Comparison of ENCODE assay signal across 17 mouse cellular contexts in the genomic region with DNA sequence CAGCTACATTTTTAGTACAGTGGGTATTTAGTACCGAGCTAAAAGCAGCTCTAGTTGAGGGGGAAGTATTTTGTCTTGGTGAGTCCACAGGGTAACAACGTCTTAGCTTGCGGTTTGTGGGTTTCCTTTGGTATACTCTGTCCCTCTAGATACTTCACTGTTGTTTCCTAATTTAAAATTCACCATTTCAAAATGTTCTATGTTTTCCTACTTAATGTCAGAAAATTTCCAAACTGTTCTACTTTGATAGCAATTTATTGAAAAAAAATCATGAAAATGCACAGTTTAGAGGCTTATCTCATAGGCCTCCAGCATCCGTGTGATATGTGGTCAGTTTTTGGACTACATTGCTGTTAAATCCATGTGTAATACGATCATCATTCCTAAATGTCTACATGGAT.
DNase-seq lines count a peak whose midpoint lies in the region; ATAC-seq lines count a peak whose summit lies in the region.
"Had no signal": no experiment of that assay in that cellular context is flagged by ENCODE, and none has a peak within 500 bp of the region (broad histone marks: within the 10 kb centered on the region; RNA-seq: fewer than 3 reads in every experiment).

No protein-coding gene starts in this region.

- H3K36me3 ChIP-seq in liver, embryonic 13.5 days: no peaks in the 10 kb centered on the region
- no peaks in the 10 kb centered on the region for H3K36me3 ChIP-seq in forebrain, embryonic 14.5 days (ENCODE audit: control insufficient read depth, insufficient read depth, low read length)
- no peaks in the 10 kb centered on the region for H3K36me3 ChIP-seq in midbrain, embryonic 10.5 days
- H3K36me3 ChIP-seq: embryonic facial prominence, embryonic 15.5 days; hindbrain, embryonic 15.5 days had no signal

- WGBS in liver, embryonic 13.5 days (ENCODE audit: insufficient replicate concordance): 14% methylated on average over 5 of the region's 5 CpGs
- 93% methylated on average over 5 of the region's 5 CpGs for WGBS in forebrain, embryonic 14.5 days
- 87% methylated on average over 5 of the region's 5 CpGs for WGBS in midbrain, embryonic 10.5 days

- peak; percentile 11 for DNase-seq in CD4-positive, CD25-positive, alpha-beta regulatory T cell, adult 2 months (ENCODE audit: low read depth, low spot score)
- DNase-seq in lung, postnatal 25 days (ENCODE audit: low spot score): peak; percentile 45
- DNase-seq in lung, postnatal 10 days: no peak
- no peak for DNase-seq in liver, embryonic 13.5 days
- no peak for DNase-seq in forebrain, embryonic 14.5 days (ENCODE audit: low spot score)
- no peak for DNase-seq in midbrain, embryonic 10.5 days (ENCODE audit: low spot score)
- DNase-seq: adrenal gland, postnatal 36 days; cerebellum, adult 9-11 months; left cerebral cortex, postnatal 4 days; lung, postnatal 4 days had no signal

- 0 out of 2 replicates have a peak overlapping the region, but pooled peaks have one; percentile 19 for H3K4me2 ChIP-seq in liver, embryonic 13.5 days
- H3K4me2 ChIP-seq in forebrain, embryonic 14.5 days (ENCODE audit: low read length): no peak overlapping the region
- H3K4me2 ChIP-seq: embryonic facial prominence, embryonic 15.5 days; heart, embryonic 11.5 days; hindbrain, embryonic 15.5 days had no signal

- H3K27ac ChIP-seq in liver, embryonic 13.5 days: no peak overlapping the region
- no peak overlapping the region for H3K27ac ChIP-seq in forebrain, embryonic 14.5 days (ENCODE audit: low read depth, low read length)
- no peak overlapping the region for H3K27ac ChIP-seq in midbrain, embryonic 10.5 days (replicated peaks)
- H3K27ac ChIP-seq: embryonic facial prominence, embryonic 15.5 days; hindbrain, embryonic 15.5 days; kidney, postnatal 0 days; stomach, postnatal 0 days had no signal

- peaks cover 4% of the 10 kb centered on the region; the same call in 1 of the 2 replicates for H3K4me1 ChIP-seq in liver, embryonic 13.5 days (replicated peaks)
- H3K4me1 ChIP-seq in forebrain, embryonic 14.5 days (ENCODE audit: control insufficient read depth, insufficient read depth, low read length): no peaks in the 10 kb centered on the region
- peaks cover 10% of the 10 kb centered on the region for H3K4me1 ChIP-seq in midbrain, embryonic 10.5 days
- H3K4me1 ChIP-seq: embryonic facial prominence, embryonic 15.5 days; hindbrain, embryonic 15.5 days had no signal

- H3K4me3 ChIP-seq in liver, embryonic 13.5 days (replicated peaks): no peak overlapping the region
- H3K4me3 ChIP-seq in forebrain, embryonic 14.5 days (ENCODE audit: low read depth, low read length): no peak overlapping the region
- H3K4me3 ChIP-seq in midbrain, embryonic 10.5 days: no peak overlapping the region
- H3K4me3 ChIP-seq: embryonic facial prominence, embryonic 15.5 days; hindbrain, embryonic 15.5 days had no signal

- no peak overlapping the region for H3K9ac ChIP-seq in liver, embryonic 13.5 days
- no peak overlapping the region for H3K9ac ChIP-seq in forebrain, embryonic 14.5 days (ENCODE audit: low read length)
- H3K9ac ChIP-seq: embryonic facial prominence, embryonic 15.5 days; hindbrain, embryonic 15.5 days had no signal

- no peaks in the 10 kb centered on the region for H3K9me3 ChIP-seq in liver, embryonic 13.5 days (replicated peaks)
- no peaks in the 10 kb centered on the region for H3K9me3 ChIP-seq in forebrain, embryonic 14.5 days (replicated peaks; ENCODE audit: control insufficient read depth, low read length)
- H3K9me3 ChIP-seq in midbrain, embryonic 10.5 days (replicated peaks): no peaks in the 10 kb centered on the region
- H3K9me3 ChIP-seq: embryonic facial prominence, embryonic 15.5 days; hindbrain, embryonic 15.5 days had no signal

- no peak for ATAC-seq in CD4-positive, CD25-positive, alpha-beta regulatory T cell, adult 4 months
- ATAC-seq in liver, embryonic 13.5 days (ENCODE audit: low read depth): no peak
- peak; percentile 63; the same call in 1 of the 2 replicates for ATAC-seq in neutrophil, adult 5-6 weeks (ENCODE audit: extremely low read depth, insufficient number of reproducible peaks, low FRiP score, poor library complexity, severe bottlenecking)
- no peak for ATAC-seq in forebrain, embryonic 14.5 days

- H3K27me3 ChIP-seq in liver, embryonic 13.5 days: no peaks in the 10 kb centered on the region
- H3K27me3 ChIP-seq in forebrain, embryonic 14.5 days (replicated peaks; ENCODE audit: control insufficient read depth, insufficient read depth, low read length): no peaks in the 10 kb centered on the region
- no peaks in the 10 kb centered on the region for H3K27me3 ChIP-seq in midbrain, embryonic 10.5 days (ENCODE audit: low read depth, poor library complexity, severe bottlenecking)
- H3K27me3 ChIP-seq: embryonic facial prominence, embryonic 15.5 days; hindbrain, embryonic 15.5 days had no signal

Comparison
In these comparisons a context has a peak if more than half of its experiments do, and no peak if none do; other contexts are left out.
1. DNase-seq: peak in CD4-positive, CD25-positive, alpha-beta regulatory T cell, adult 2 months (single experiment) and lung, postnatal 25 days (single experiment); none in lung, postnatal 10 days (single experiment), liver, embryonic 13.5 days (single experiment), forebrain, embryonic 14.5 days (single experiment) and midbrain, embryonic 10.5 days (single experiment).